Mouse (Mus musculus): ENCODE data around the gene Pank2.
"Not testable (repeated sequence)": the region's sequence is repeated elsewhere in the genome, so short reads cannot be mapped to it uniquely, and the experiment has no call there.

The Pank2 gene

GRCm38 (mm10) chr2:131321192-131321591, 58.9 kb downstream of the Pank2 start:
- not testable (repeated sequence) for DNase-seq (ENCODE audit: low read depth, low spot score)

- DNase-seq (ENCODE audit: low read depth, low spot score): no peak
Observed at GRCm38 (mm10) chr2:131323675-131324074, 61.4 kb downstream of the Pank2 start.

GRCm38 (mm10) chr2:131326044-131326443, 63.7 kb downstream of the Pank2 start:
- no peak for DNase-seq (ENCODE audit: low read depth, low spot score)

GRCm38 (mm10) chr2:131328981-131329380, 66.7 kb downstream of the Pank2 start:
- no peak for DNase-seq (ENCODE audit: low read depth, low spot score)

GRCm38 (mm10) chr2:131330548-131330947, 68.3 kb downstream of the Pank2 start:
- DNase-seq (ENCODE audit: low read depth, low spot score): no peak

- DNase-seq (ENCODE audit: low read depth, low spot score): no peak
Observed at GRCm38 (mm10) chr2:131337602-131338001, 75.3 kb downstream of the Pank2 start.

GRCm38 (mm10) chr2:131344449-131344848, 82.2 kb downstream of the Pank2 start:
- DNase-seq (ENCODE audit: low read depth, low spot score): no peak

- no peak for DNase-seq (ENCODE audit: low read depth, low spot score)
Observed at GRCm38 (mm10) chr2:131345556-131345955, 83.3 kb downstream of the Pank2 start.

Data from c-Kit-negative CD71-positive TER-119-positive erythroid progenitor cells, embryonic 14.5 days (primary cell).